Mouse (Mus musculus) embryonic facial prominence, embryonic 13.5 days (tissue): Measurements from ENCODE around the gene Elf2. TPM values are rescaled to one million over a fixed set of nuclear protein-coding genes. Genes with fewer than 3 reads are reported as not detected.
A peak's percentile ranks its signal among the peaks of the same experiment; 100 is the strongest.

ENCODE experiments used
- ATAC-seq: fragments of 200-750 bp; cut with Nextera tagmentation; 2 replicates; pipeline ENCODE4 v1.8.0; 2017; ENCODE audit warnings: low read depth; ENCODE audit not compliant: insufficient number of reproducible peaks, insufficient read depth, low FRiP score, low TSS enrichment
- H3K27ac ChIP-seq: fragments of 300-500 bp; sonication (generic); 2 replicates; pipeline ENCODE4 v1.5.1; 2015; ENCODE audit warnings: moderate library complexity, mild to moderate bottlenecking, inconsistent platforms
- H3K27me3 ChIP-seq: fragments of 300-500 bp; sonication (generic); 2 replicates; pipeline ENCODE4 v1.6.1; 2015; ENCODE audit warnings: mild to moderate bottlenecking, inconsistent platforms
- H3K36me3 ChIP-seq: fragments of 300-500 bp; sonication (generic); 2 replicates; pipeline ENCODE4 v1.6.1; 2015; ENCODE audit warnings: mild to moderate bottlenecking, inconsistent platforms
- H3K4me1 ChIP-seq: fragments of 300-500 bp; sonication (generic); 2 replicates; pipeline ENCODE4 v1.6.1; 2015; ENCODE audit warnings: inconsistent platforms
- H3K4me2 ChIP-seq: fragments of 300-500 bp; sonication (generic); 2 replicates; pipeline ENCODE4 v1.6.1; 2015; ENCODE audit warnings: moderate library complexity, mild to moderate bottlenecking, inconsistent platforms
- H3K4me3 ChIP-seq: fragments of 300-500 bp; sonication (generic); 2 replicates; pipeline ENCODE4 v1.5.1; 2015; ENCODE audit warnings: mild to moderate bottlenecking, inconsistent platforms
- H3K9ac ChIP-seq: fragments of 300-500 bp; sonication (generic); 2 replicates; pipeline ENCODE4 v1.6.1; 2015; ENCODE audit warnings: mild to moderate bottlenecking, inconsistent platforms
- H3K9me3 ChIP-seq: fragments of 300-500 bp; sonication (generic); 2 replicates; pipeline ENCODE4 v1.6.1; 2016; ENCODE audit warnings: inconsistent platforms
- WGBS: fragments of 180-500 bp; shearing (Covaris S2); methylation state at CpG from one replicate; pipeline ENCODE4 v1.1.7; 2015; ENCODE audit warnings: mixed read lengths; 5-methylcytosine and 5-hydroxymethylcytosine counted together
- polyA plus RNA-seq: library from polyadenylated mRNA; unstranded; fragments of >200 nt; fragmentation: Nextera tagmentation; extraction: Ambion mirVana; gene quantifications from 2 replicates; pipeline ENCODE4 v1.2.1, GENCODE M21; 2015

Gene Elf2
- polyA plus RNA-seq, 1 experiment from 2014 or later: 64.5 TPM

- no peak overlapping the region for H3K4me3 ChIP-seq
- no peak overlapping the region for H3K27ac ChIP-seq
- no peaks in the 10 kb centered on the region for H3K36me3 ChIP-seq
- no peak overlapping the region for H3K9ac ChIP-seq
- H3K4me1 ChIP-seq: peaks cover 8% of the 10 kb centered on the region
- H3K4me2 ChIP-seq: no peak overlapping the region
- no peaks in the 10 kb centered on the region for H3K27me3 ChIP-seq
- 88% methylated on average over 19 of the region's 19 CpGs for WGBS
- no peaks in the 10 kb centered on the region for H3K9me3 ChIP-seq
- no peak for ATAC-seq
These were observed 35.1 kb upstream of the Elf2 start for GRCm38 (mm10) chr3:51375307-51376265.

- H3K36me3 ChIP-seq: no peaks in the 10 kb centered on the region
- H3K27ac ChIP-seq: no peak overlapping the region
- no peak for ATAC-seq
- no peaks in the 10 kb centered on the region for H3K27me3 ChIP-seq
- no peak overlapping the region for H3K4me3 ChIP-seq
- H3K9ac ChIP-seq: no peak overlapping the region
- peaks cover 5% of the 10 kb centered on the region for H3K4me1 ChIP-seq
- H3K4me2 ChIP-seq: no peak overlapping the region
- WGBS: 74% methylated on average over 5 of the region's 5 CpGs
- no peaks in the 10 kb centered on the region for H3K9me3 ChIP-seq
These were observed 33.1 kb upstream of the Elf2 start for GRCm38 (mm10) chr3:51373544-51373943.

- no peaks in the 10 kb centered on the region for H3K9me3 ChIP-seq
- H3K27ac ChIP-seq: no peak overlapping the region
- H3K36me3 ChIP-seq: no peaks in the 10 kb centered on the region
- H3K4me3 ChIP-seq: no peak overlapping the region
- no peak for ATAC-seq
- no peak overlapping the region for H3K4me2 ChIP-seq
- WGBS: 73% methylated on average over 5 of the region's 5 CpGs
- H3K9ac ChIP-seq: no peak overlapping the region
- no peaks in the 10 kb centered on the region for H3K4me1 ChIP-seq
- H3K27me3 ChIP-seq: no peaks in the 10 kb centered on the region
These were observed 32.4 kb upstream of the Elf2 start for GRCm38 (mm10) chr3:51372883-51373282.

- no peak overlapping the region for H3K9ac ChIP-seq
- H3K27me3 ChIP-seq: no peaks in the 10 kb centered on the region
- no peaks in the 10 kb centered on the region for H3K9me3 ChIP-seq
- WGBS: 79% methylated on average over 2 of the region's 2 CpGs
- H3K4me1 ChIP-seq: no peaks in the 10 kb centered on the region
- no peak overlapping the region for H3K27ac ChIP-seq
- no peak overlapping the region for H3K4me3 ChIP-seq
- H3K4me2 ChIP-seq: no peak overlapping the region
- ATAC-seq: no peak
- no peaks in the 10 kb centered on the region for H3K36me3 ChIP-seq
These were observed 31.4 kb upstream of the Elf2 start for GRCm38 (mm10) chr3:51371826-51372225.

- Histone ChIP-seq H3K9me3 (no peaks in the 10 kb centered on the region), H3K4me2 (no peak overlapping the region), H3K27ac (no peak overlapping the region), H3K36me3 (no peaks in the 10 kb centered on the region), H3K9ac (no peak overlapping the region), H3K27me3 (peaks cover 7% of the 10 kb centered on the region; the same call in 1 of the 2 replicates), H3K4me1 (peaks cover 8% of the 10 kb centered on the region), H3K4me3 (no peak overlapping the region)
- no peak for ATAC-seq
- 65% methylated on average over 4 of the region's 4 CpGs for WGBS
These were observed 27.5 kb upstream of the Elf2 start for GRCm38 (mm10) chr3:51368011-51368410.

- 66% methylated on average over 4 of the region's 4 CpGs for WGBS
- H3K4me2 ChIP-seq: no peak overlapping the region
- H3K9me3 ChIP-seq: no peaks in the 10 kb centered on the region
- H3K36me3 ChIP-seq: no peaks in the 10 kb centered on the region
- H3K27ac ChIP-seq: no peak overlapping the region
- no peak for ATAC-seq
- H3K4me1 ChIP-seq: peaks cover 8% of the 10 kb centered on the region
- H3K27me3 ChIP-seq: peaks cover 7% of the 10 kb centered on the region; the same call in 1 of the 2 replicates
- no peak overlapping the region for H3K4me3 ChIP-seq
- H3K9ac ChIP-seq: no peak overlapping the region
These were observed 26.5 kb upstream of the Elf2 start for GRCm38 (mm10) chr3:51366926-51367325.

GRCm38 (mm10) chr3:51365517-51365882, 25.0 kb upstream of the Elf2 start:
- Histone ChIP-seq H3K9ac (peak overlapping the region; percentile 54), H3K4me2 (peak overlapping the region; percentile 73), H3K27ac (no peak overlapping the region), H3K27me3 (peaks cover 7% of the 10 kb centered on the region; the same call in 1 of the 2 replicates), H3K4me1 (peaks cover 8% of the 10 kb centered on the region), H3K4me3 (peak overlapping the region; percentile 48), H3K9me3 (no peaks in the 10 kb centered on the region), H3K36me3 (no peaks in the 10 kb centered on the region)
- 8% methylated on average over 3 of the region's 3 CpGs for WGBS
- ATAC-seq: no peak

GRCm38 (mm10) chr3:51364703-51365516, 24.4 kb upstream of the Elf2 start:
- Histone ChIP-seq H3K27ac (no peak overlapping the region), H3K4me1 (peaks cover 8% of the 10 kb centered on the region), H3K9me3 (no peaks in the 10 kb centered on the region), H3K9ac (peak overlapping the region; percentile 54), H3K27me3 (peaks cover 7% of the 10 kb centered on the region; the same call in 1 of the 2 replicates), H3K4me3 (peak overlapping the region; percentile 48), H3K36me3 (no peaks in the 10 kb centered on the region), H3K4me2 (peak overlapping the region; percentile 73)
- WGBS: 5% methylated on average over 31 of the region's 31 CpGs
- ATAC-seq: peak; percentile 78

- no peak for ATAC-seq
- Histone ChIP-seq H3K9ac (no peak overlapping the region), H3K4me2 (0 out of 2 replicates have a peak overlapping the region, but pooled peaks have one; percentile 9), H3K9me3 (no peaks in the 10 kb centered on the region), H3K4me3 (no peak overlapping the region), H3K4me1 (peaks cover 14% of the 10 kb centered on the region), H3K27ac (no peak overlapping the region), H3K36me3 (no peaks in the 10 kb centered on the region), H3K27me3 (peaks cover 7% of the 10 kb centered on the region; the same call in 1 of the 2 replicates)
- WGBS: 18% methylated on average over 9 of the region's 9 CpGs
These were observed 20.6 kb upstream of the Elf2 start for GRCm38 (mm10) chr3:51361066-51361465.

- Histone ChIP-seq H3K27ac (no peak overlapping the region), H3K27me3 (peaks cover 7% of the 10 kb centered on the region; the same call in 1 of the 2 replicates), H3K4me3 (peak overlapping the region; percentile 58), H3K9me3 (no peaks in the 10 kb centered on the region), H3K9ac (no peak overlapping the region), H3K4me2 (peak overlapping the region; percentile 71), H3K36me3 (no peaks in the 10 kb centered on the region), H3K4me1 (peaks cover 9% of the 10 kb centered on the region)
- 20% methylated on average over 14 of the region's 14 CpGs for WGBS
- no peak for ATAC-seq
These were observed 19.3 kb upstream of the Elf2 start for GRCm38 (mm10) chr3:51359558-51360307.
